Mouse (Mus musculus): ENCODE results near the gene Npff.

DNA sequence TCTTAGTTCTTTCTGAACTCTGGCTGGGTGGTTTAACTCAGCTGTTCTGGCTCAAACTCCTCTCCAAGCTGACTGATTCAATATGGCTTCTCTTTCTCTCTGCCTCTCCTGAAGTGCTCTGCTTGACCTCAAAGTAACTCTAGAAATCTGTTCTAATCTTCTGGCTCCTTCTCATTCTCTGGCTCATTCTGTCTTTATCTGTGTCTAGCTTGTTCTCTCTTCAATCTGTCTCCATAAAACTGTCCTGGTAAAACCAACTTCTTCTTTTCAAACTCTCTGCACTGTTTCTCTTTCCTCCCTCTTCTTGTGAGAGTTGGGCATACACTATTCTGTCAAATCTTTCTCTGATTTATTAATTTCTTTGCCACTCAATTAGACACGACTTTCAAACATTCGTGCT, 43.1 kb upstream of the Npff start:
- no peak for TF ChIP-seq CTCF (IDR thresholded peaks at IDR 0.05; ENCODE audit: control insufficient read depth, insufficient read depth, insufficient read length)
- TF ChIP-seq USF1 (IDR thresholded peaks at IDR 0.05; ENCODE audit: low read depth), result no peak

Measured in C2C12 (cell line).